Mouse (Mus musculus): ENCODE data around the gene Cdc123.
A peak's percentile ranks its signal among the peaks of the same experiment; 100 is the strongest.

The Cdc123 gene

GRCm38 (mm10) chr2:5844873-5845631 is at the start of gene Cdc123, which contains the start of gene Nudt5:
Cdc123 (minus strand) TSS chr2:5845164.
Nudt5 (plus strand) TSS chr2:5845019.
- peak; percentile 92 to 93 for DNase-seq

- DNase-seq: no peak
Measured at GRCm38 (mm10) chr2:5894296-5894695, 49.3 kb upstream of the Cdc123 start.

GRCm38 (mm10) chr2:5889412-5889811 is 44.4 kb upstream of the Cdc123 start:
- no peak for DNase-seq

- DNase-seq: no peak
Measured at GRCm38 (mm10) chr2:5888865-5889264, 43.9 kb upstream of the Cdc123 start.

GRCm38 (mm10) chr2:5877446-5877845 is 32.5 kb upstream of the Cdc123 start:
- no peak for DNase-seq

- DNase-seq: no peak
Measured at GRCm38 (mm10) chr2:5869746-5870145, 24.8 kb upstream of the Cdc123 start.

- no peak for DNase-seq
Measured at GRCm38 (mm10) chr2:5867681-5868080, 22.7 kb upstream of the Cdc123 start.

GRCm38 (mm10) chr2:5862834-5863233 is 17.9 kb upstream of the Cdc123 start, which contains the start of gene Gm13199:
Gm13199 (minus strand) TSS chr2:5862934.
- DNase-seq: no peak

- no peak for DNase-seq
Measured at GRCm38 (mm10) chr2:5851866-5852265, 6.9 kb upstream of the Cdc123 start.

- no peak for DNase-seq
Measured at GRCm38 (mm10) chr2:5851116-5851515, 6.2 kb upstream of the Cdc123 start.

- DNase-seq: peak; percentile 13 to 22
Measured at GRCm38 (mm10) chr2:5845826-5846225, 862 bp upstream of the Cdc123 start.

GRCm38 (mm10) chr2:5844181-5844872 is 637 bp downstream of the Cdc123 start:
- DNase-seq: no peak

- no peak for DNase-seq
Measured at GRCm38 (mm10) chr2:5840815-5841214, 4.1 kb downstream of the Cdc123 start.

GRCm38 (mm10) chr2:5825265-5825913 is 19.6 kb downstream of the Cdc123 start:
- DNase-seq: no peak

- DNase-seq: no peak
Measured at GRCm38 (mm10) chr2:5824685-5825084, 20.3 kb downstream of the Cdc123 start.

- peak in 1 of 2 experiments; percentile 12 for DNase-seq
Measured at GRCm38 (mm10) chr2:5824213-5824612, 20.8 kb downstream of the Cdc123 start.

- no peak for DNase-seq
Measured at GRCm38 (mm10) chr2:5822449-5822848, 22.5 kb downstream of the Cdc123 start.

GRCm38 (mm10) chr2:5821264-5821663 is 23.7 kb downstream of the Cdc123 start:
- no peak for DNase-seq

- no peak for DNase-seq
Measured at GRCm38 (mm10) chr2:5811235-5811782, 33.7 kb downstream of the Cdc123 start.

GRCm38 (mm10) chr2:5810036-5810718 is 34.8 kb downstream of the Cdc123 start:
- no peak for DNase-seq

- peak; percentile 44 to 48 for DNase-seq
Measured at GRCm38 (mm10) chr2:5806201-5806600, 38.8 kb downstream of the Cdc123 start.

GRCm38 (mm10) chr2:5805228-5805627 is 39.7 kb downstream of the Cdc123 start:
- DNase-seq: no peak

Measured in cerebellum, postnatal 10 days (tissue).